Mouse (Mus musculus): Measurements from ENCODE around the gene Pakap. TPM values are rescaled to one million over a fixed set of nuclear protein-coding genes. Genes with fewer than 3 reads are reported as not detected.

Gene Pakap
- not detected in 2 replicates for total RNA-seq (2015)
- total RNA-seq (2017): not detected in 2 replicates

- no peak for ATAC-seq (replicated peaks; ENCODE audit: poor library complexity)
These were observed at the start of gene Pakap for GRCm38 (mm10) chr4:57567666-57568206. TSS of gene Pakap (plus strand) at chr4:57568179.

GRCm38 (mm10) chr4:57523456-57523855 is 44.5 kb upstream of the Pakap start:
- no peak for ATAC-seq (replicated peaks; ENCODE audit: poor library complexity)

GRCm38 (mm10) chr4:57524461-57524860 is 43.5 kb upstream of the Pakap start:
- ATAC-seq (replicated peaks; ENCODE audit: poor library complexity): no peak

GRCm38 (mm10) chr4:57525221-57526011 is 42.6 kb upstream of the Pakap start:
- no peak for ATAC-seq (replicated peaks; ENCODE audit: poor library complexity)

GRCm38 (mm10) chr4:57528296-57528695 is 39.7 kb upstream of the Pakap start:
- no peak for ATAC-seq (replicated peaks; ENCODE audit: poor library complexity)

- no peak for ATAC-seq (replicated peaks; ENCODE audit: poor library complexity)
These were observed 34.3 kb upstream of the Pakap start for GRCm38 (mm10) chr4:57533686-57534085.

DNA sequence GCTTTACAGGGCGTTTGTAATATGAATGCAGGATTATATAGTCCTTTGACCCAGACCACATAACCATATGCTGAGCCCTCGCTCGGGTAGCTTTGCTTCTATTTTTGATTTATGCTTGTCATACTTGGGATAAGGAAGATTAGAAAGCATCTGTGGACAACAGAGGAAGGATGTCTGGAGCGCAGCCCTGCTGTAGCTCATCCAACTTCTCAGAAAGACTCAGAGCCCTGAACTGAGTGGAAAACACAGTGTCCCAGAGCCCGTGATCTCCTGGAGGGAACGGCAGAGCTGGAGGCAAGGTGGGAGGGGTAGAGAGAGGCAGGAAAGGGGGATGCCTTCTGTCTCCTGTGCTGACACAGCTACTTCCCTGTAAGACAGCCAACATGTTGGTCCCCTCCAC is 33.7 kb upstream of the Pakap start:
- ATAC-seq (replicated peaks; ENCODE audit: poor library complexity): no peak

GRCm38 (mm10) chr4:57535087-57535486 is 32.9 kb upstream of the Pakap start:
- ATAC-seq (replicated peaks; ENCODE audit: poor library complexity): no peak

DNA sequence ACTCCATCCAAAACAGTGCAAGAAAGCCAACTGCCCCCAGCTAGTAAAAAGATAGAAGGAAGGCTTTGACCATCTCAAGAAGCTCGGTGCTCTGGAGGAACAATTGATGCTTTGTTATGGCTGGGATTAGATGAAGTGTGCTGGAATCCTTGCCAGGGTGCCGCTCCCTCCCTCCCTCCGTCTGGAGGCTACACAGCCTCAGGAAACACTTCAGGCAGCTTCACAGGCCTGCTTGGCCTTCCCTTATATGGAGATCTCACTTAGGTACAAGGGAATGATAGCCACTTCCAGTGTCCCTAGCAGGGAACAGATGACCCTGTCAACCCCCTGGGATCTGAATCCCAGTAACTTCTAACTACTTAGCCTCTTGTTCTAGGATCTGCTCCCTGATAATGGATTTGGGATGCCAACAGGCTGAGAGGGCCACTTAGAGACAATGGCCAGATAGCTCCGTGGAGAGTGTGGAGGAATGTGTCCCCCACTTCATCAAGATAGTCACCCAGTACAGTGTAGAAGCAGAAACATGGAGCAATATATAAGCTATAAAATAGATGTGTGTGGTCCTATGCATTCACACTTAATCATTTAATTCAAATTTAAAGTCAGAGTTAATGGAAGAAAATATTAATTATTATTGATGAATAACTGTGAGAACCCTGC is 29.8 kb upstream of the Pakap start:
- no peak for ATAC-seq (replicated peaks; ENCODE audit: poor library complexity)

DNA sequence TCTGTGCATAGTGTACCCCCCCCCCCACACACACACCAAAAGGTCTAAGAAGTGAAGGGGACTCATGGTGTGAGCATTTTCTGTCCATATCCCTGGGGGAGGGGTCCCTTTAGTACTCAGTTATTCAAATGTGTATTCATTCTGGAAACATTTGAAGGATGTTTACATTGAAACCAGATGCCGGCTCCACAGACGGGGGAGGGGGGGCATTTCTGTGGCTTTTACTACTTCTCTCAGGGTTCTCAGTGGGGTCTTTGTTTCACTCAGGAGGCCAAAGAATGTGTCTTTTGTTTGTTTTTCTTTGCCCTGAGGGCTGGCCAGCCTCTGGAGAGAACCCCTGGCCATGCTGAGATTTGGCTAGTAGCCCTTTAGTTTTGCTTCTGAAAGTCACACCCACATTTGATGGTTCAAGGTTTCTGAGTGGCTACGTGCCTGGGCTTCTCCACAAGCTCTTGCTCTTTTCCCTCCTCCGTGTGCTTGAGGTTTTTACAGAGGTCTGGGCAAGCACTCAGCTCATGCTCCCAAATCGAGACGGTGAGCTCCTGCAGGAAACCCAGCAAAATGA is 24.2 kb upstream of the Pakap start:
- no peak for ATAC-seq (replicated peaks; ENCODE audit: poor library complexity)

GRCm38 (mm10) chr4:57547785-57548184 is 20.2 kb upstream of the Pakap start:
- no peak for ATAC-seq (replicated peaks; ENCODE audit: poor library complexity)

- no peak for ATAC-seq (replicated peaks; ENCODE audit: poor library complexity)
These were observed 17.8 kb upstream of the Pakap start for GRCm38 (mm10) chr4:57550216-57550615.

GRCm38 (mm10) chr4:57557102-57557501 is 10.9 kb upstream of the Pakap start:
- ATAC-seq (replicated peaks; ENCODE audit: poor library complexity): no peak

DNA sequence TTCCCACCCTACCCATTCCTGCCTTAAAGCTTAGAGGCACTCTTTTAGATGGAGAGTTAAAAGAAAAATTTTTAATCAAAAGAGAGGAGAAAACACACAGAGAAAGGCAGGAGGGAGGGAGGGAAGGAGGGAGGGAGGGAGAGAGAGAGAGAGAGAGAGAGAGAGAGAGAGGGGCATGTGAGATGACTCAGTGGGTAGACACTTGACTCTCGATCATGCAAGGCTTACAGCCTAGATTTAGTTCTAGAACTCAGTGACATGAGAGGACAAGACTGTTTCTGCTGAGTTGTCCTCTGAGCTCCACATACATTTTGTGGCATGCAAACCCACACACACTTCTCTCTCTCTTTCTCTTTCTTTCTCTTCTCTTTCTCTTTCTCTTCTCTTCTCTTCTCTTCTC is 8.5 kb upstream of the Pakap start:
- ATAC-seq (replicated peaks; ENCODE audit: poor library complexity): no peak

- no peak for ATAC-seq (replicated peaks; ENCODE audit: poor library complexity)
These were observed 8.0 kb upstream of the Pakap start for GRCm38 (mm10) chr4:57560010-57560409.

DNA sequence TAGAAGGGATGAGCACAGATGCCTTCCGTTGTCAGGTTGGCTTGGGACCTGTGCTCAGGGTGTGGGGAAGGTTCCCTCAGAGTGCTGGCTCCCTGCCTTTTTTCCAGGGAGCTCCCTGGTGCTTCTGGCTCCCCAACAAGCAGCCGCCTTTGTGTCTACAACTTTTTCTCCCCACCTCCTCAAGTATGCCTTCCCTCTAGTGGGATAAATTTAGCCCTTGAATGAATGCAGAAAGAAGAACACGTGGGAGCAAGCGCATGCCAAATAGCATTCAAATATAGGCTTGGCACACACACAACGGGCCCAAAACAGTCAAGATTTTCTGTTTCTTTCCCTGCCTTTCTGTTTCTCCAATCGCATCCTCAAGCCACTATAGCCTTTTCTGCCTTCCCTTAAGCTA is 6.9 kb upstream of the Pakap start:
- ATAC-seq (replicated peaks; ENCODE audit: poor library complexity): no peak

DNA sequence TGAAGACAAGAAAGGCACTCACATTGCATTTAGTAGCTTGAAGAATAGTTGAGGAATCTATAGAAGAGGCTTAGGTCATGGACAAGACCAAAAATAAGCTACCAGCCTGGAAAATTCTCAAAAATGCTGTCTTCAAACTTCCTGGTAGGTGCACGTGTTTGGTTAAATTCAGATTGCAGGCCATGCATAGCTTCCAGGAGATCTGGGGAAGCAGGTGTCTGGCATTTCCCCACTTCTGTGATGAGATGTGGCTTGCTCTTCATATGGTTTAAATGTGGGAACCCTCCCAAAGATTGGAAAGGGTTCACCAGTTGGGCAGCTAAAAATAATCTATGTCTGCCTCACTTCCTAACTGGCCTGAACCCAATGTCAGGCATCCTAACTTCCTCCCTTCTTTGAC is 2.7 kb upstream of the Pakap start:
- ATAC-seq (replicated peaks; ENCODE audit: poor library complexity): no peak

DNA sequence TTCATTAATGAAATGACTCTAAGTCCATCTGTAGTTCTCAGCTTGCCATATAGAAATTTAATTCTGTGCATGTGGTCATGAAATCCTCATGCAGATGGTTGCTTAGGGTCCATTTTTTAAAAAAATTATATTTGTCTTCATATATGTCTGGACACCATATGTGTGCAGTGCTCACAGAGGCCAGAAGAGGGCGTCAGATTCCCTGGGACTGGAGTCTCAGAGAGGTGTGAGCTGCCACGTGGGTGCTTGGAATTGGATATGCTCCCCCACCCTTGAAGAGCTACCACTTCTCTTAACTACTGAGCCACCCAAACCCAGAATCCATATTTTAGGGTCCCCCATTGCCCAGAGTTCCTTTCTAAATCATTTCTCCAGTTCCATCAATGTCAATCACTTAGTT is 2.2 kb upstream of the Pakap start:
- no peak for ATAC-seq (replicated peaks; ENCODE audit: poor library complexity)

- ATAC-seq (replicated peaks; ENCODE audit: poor library complexity): no peak
These were observed 489 bp downstream of the Pakap start for GRCm38 (mm10) chr4:57568268-57569068.

- ATAC-seq (replicated peaks; ENCODE audit: poor library complexity): no peak
These were observed 1.0 kb downstream of the Pakap start for GRCm38 (mm10) chr4:57569069-57569355.

DNA sequence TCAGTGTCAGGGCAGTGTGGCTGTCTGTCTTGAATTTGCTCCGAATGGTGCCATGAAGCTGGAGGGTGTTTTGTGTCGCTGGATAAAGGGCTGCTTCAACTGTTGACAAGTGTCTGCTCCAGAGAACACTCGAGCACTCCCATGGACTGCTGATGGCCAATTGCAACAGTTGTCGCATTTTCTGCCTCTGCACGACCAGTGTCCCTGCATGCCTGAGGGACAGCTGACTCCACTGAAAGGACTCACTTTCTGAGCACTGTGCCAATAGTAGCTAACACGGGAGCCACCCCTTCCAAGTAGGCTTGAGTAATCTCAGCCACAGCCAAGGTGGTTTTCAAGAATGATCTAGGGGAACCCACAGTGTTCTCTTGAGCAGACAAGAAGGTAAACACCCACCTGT is 1.7 kb downstream of the Pakap start:
- no peak for ATAC-seq (replicated peaks; ENCODE audit: poor library complexity)
